Mouse (Mus musculus) heart, embryonic 16.5 days (tissue): ENCODE results near the gene Padi2. TPM values are rescaled to one million over a fixed set of nuclear protein-coding genes. Genes with fewer than 3 reads are reported as not detected.

Experiments
- ATAC-seq: fragments of 200-750 bp; cut with Nextera tagmentation; replicated peaks from 2 replicates; pipeline ENCODE4 v1.8.0; 2017; ENCODE audit warnings: moderate number of reproducible peaks; ENCODE audit not compliant: insufficient read depth, low FRiP score; ENCODE audit errors: extremely low read depth
- H3K27ac ChIP-seq: fragments of 300-500 bp; sonication (generic); 2 replicates; pipeline ENCODE4 v1.5.1; 2014; ENCODE audit warnings: mild to moderate bottlenecking, low read length, control low read depth, moderate library complexity
- H3K27me3 ChIP-seq: fragments of 300-500 bp; sonication (generic); 2 replicates; pipeline ENCODE4 v1.6.1; 2014; ENCODE audit warnings: low read length, mixed read lengths; ENCODE audit not compliant: control insufficient read depth, insufficient read depth
- H3K36me3 ChIP-seq: fragments of 300-500 bp; sonication (generic); 2 replicates; pipeline ENCODE4 v1.6.1; 2014; ENCODE audit not compliant: control insufficient read depth, insufficient read depth
- H3K4me1 ChIP-seq: fragments of 300-500 bp; sonication (generic); 2 replicates; pipeline ENCODE4 v1.6.1; 2014; ENCODE audit warnings: low read length, mixed read lengths; ENCODE audit not compliant: control insufficient read depth, insufficient read depth
- H3K4me2 ChIP-seq: fragments of 300-500 bp; sonication (generic); 2 replicates; pipeline ENCODE4 v1.6.1; 2014; ENCODE audit warnings: low read depth, mild to moderate bottlenecking, control low read depth, low read length
- H3K4me3 ChIP-seq: fragments of 300-500 bp; sonication (generic); 2 replicates; pipeline ENCODE4 v1.5.1; 2014; ENCODE audit warnings: mild to moderate bottlenecking, control low read depth, low read length
- H3K9ac ChIP-seq: fragments of 300-500 bp; sonication (generic); 2 replicates; pipeline ENCODE4 v1.6.1; 2014; ENCODE audit warnings: low read length, control low read depth
- H3K9me3 ChIP-seq: fragments of 300-500 bp; sonication (generic); replicated peaks from 2 replicates; pipeline ENCODE4 v1.6.1; 2016; ENCODE audit warnings: low read length; ENCODE audit not compliant: control insufficient read depth
- WGBS: fragments of 180-500 bp; shearing (Covaris S2); extraction: QIAGEN DNeasy Blood & Tissue Kit; methylation state at CpG from one replicate; pipeline ENCODE4 v1.1.7; 2014; 5-methylcytosine and 5-hydroxymethylcytosine counted together
- polyA plus RNA-seq: library from polyadenylated mRNA; unstranded; fragments of >200 nt; fragmentation: Nextera tagmentation; extraction: Ambion mirVana; gene quantifications from 2 replicates; pipeline ENCODE4 v1.2.1, GENCODE M21; 2015

Gene Padi2
- polyA plus RNA-seq, 1 experiment from 2014 or later, result 2.1 TPM

GRCm38 (mm10) chr4:140910661-140911310, 4.6 kb downstream of the Padi2 start:
- H3K4me3 ChIP-seq, result no peak overlapping the region
- H3K36me3 ChIP-seq, result no peaks in the 10 kb centered on the region
- no peaks in the 10 kb centered on the region for H3K9me3 ChIP-seq
- WGBS, result 30% methylated on average over 17 of the region's 17 CpGs
- H3K4me2 ChIP-seq, result no peak overlapping the region
- H3K4me1 ChIP-seq, result peaks cover 6% of the 10 kb centered on the region
- no peak for ATAC-seq
- H3K27me3 ChIP-seq, result peaks cover 13% of the 10 kb centered on the region; the same call in 1 of the 2 replicates
- no peak overlapping the region for H3K27ac ChIP-seq
- no peak overlapping the region for H3K9ac ChIP-seq

- H3K4me2 ChIP-seq, result no peak overlapping the region
- ATAC-seq, result no peak
- WGBS, result 85% methylated on average over 9 of the region's 9 CpGs
- no peak overlapping the region for H3K9ac ChIP-seq
- H3K27ac ChIP-seq, result no peak overlapping the region
- peaks cover 3% of the 10 kb centered on the region for H3K4me1 ChIP-seq
- no peaks in the 10 kb centered on the region for H3K9me3 ChIP-seq
- no peak overlapping the region for H3K4me3 ChIP-seq
- no peaks in the 10 kb centered on the region for H3K36me3 ChIP-seq
- peaks cover 13% of the 10 kb centered on the region; the same call in 1 of the 2 replicates for H3K27me3 ChIP-seq
Observed at GRCm38 (mm10) chr4:140911416-140911815, 5.3 kb downstream of the Padi2 start.

- 83% methylated on average over 10 of the region's 10 CpGs for WGBS
- H3K4me3 ChIP-seq, result no peak overlapping the region
- H3K4me1 ChIP-seq, result no peaks in the 10 kb centered on the region; the same call in 1 of the 2 replicates
- no peaks in the 10 kb centered on the region for H3K36me3 ChIP-seq
- H3K27me3 ChIP-seq, result peaks cover 4% of the 10 kb centered on the region; the same call in 1 of the 2 replicates
- H3K4me2 ChIP-seq, result no peak overlapping the region
- H3K9me3 ChIP-seq, result no peaks in the 10 kb centered on the region
- ATAC-seq, result no peak
- no peak overlapping the region for H3K9ac ChIP-seq
- no peak overlapping the region for H3K27ac ChIP-seq
Observed at GRCm38 (mm10) chr4:140912271-140912833, 6.2 kb downstream of the Padi2 start.

GRCm38 (mm10) chr4:140913565-140913964, 7.4 kb downstream of the Padi2 start:
- ATAC-seq, result no peak
- no peak overlapping the region for H3K4me2 ChIP-seq
- 87% methylated on average over 9 of the region's 9 CpGs for WGBS

GRCm38 (mm10) chr4:140914731-140915131, 8.6 kb downstream of the Padi2 start:
- no peak overlapping the region for H3K9ac ChIP-seq
- 61% methylated on average over 6 of the region's 6 CpGs for WGBS
- ATAC-seq, result no peak
- H3K36me3 ChIP-seq, result no peaks in the 10 kb centered on the region
- H3K4me2 ChIP-seq, result no peak overlapping the region
- H3K9me3 ChIP-seq, result no peaks in the 10 kb centered on the region
- H3K4me1 ChIP-seq, result no peaks in the 10 kb centered on the region; the same call in 1 of the 2 replicates
- no peak overlapping the region for H3K4me3 ChIP-seq
- H3K27me3 ChIP-seq, result no peaks in the 10 kb centered on the region; the same call in 1 of the 2 replicates
- H3K27ac ChIP-seq, result no peak overlapping the region

More at GRCm38 (mm10) chr4:140913565-140913964, 7.4 kb downstream of the Padi2 start:
- H3K27ac ChIP-seq, result no peak overlapping the region
- no peaks in the 10 kb centered on the region; the same call in 1 of the 2 replicates for H3K27me3 ChIP-seq
- no peaks in the 10 kb centered on the region; the same call in 1 of the 2 replicates for H3K4me1 ChIP-seq
- H3K4me3 ChIP-seq, result no peak overlapping the region
- no peaks in the 10 kb centered on the region for H3K9me3 ChIP-seq
- H3K36me3 ChIP-seq, result no peaks in the 10 kb centered on the region
- H3K9ac ChIP-seq, result no peak overlapping the region

GRCm38 (mm10) chr4:140915235-140915634, 9.1 kb downstream of the Padi2 start:
- Histone ChIP-seq H3K9me3 (no peaks in the 10 kb centered on the region), H3K27ac (no peak overlapping the region), H3K4me1 (no peaks in the 10 kb centered on the region; the same call in 1 of the 2 replicates), H3K36me3 (no peaks in the 10 kb centered on the region), H3K4me3 (no peak overlapping the region), H3K9ac (no peak overlapping the region), H3K27me3 (no peaks in the 10 kb centered on the region; the same call in 1 of the 2 replicates), H3K4me2 (no peak overlapping the region)
- no peak for ATAC-seq
- 76% methylated on average over 3 of the region's 3 CpGs for WGBS

GRCm38 (mm10) chr4:140916296-140916695, 10.2 kb downstream of the Padi2 start:
- Histone ChIP-seq H3K27ac (no peak overlapping the region), H3K9ac (no peak overlapping the region), H3K9me3 (no peaks in the 10 kb centered on the region), H3K4me2 (no peak overlapping the region), H3K4me3 (no peak overlapping the region), H3K36me3 (no peaks in the 10 kb centered on the region), H3K4me1 (no peaks in the 10 kb centered on the region), H3K27me3 (no peaks in the 10 kb centered on the region; the same call in 1 of the 2 replicates)
- WGBS, result 89% methylated on average over 5 of the region's 5 CpGs
- ATAC-seq, result no peak

GRCm38 (mm10) chr4:140917451-140917850, 11.3 kb downstream of the Padi2 start:
- no peak overlapping the region for H3K4me2 ChIP-seq
- no peak for ATAC-seq
- no peak overlapping the region for H3K27ac ChIP-seq
- no peaks in the 10 kb centered on the region for H3K4me1 ChIP-seq
- no peak overlapping the region for H3K9ac ChIP-seq
- no peaks in the 10 kb centered on the region for H3K9me3 ChIP-seq
- 84% methylated on average over 9 of the region's 9 CpGs for WGBS
- no peak overlapping the region for H3K4me3 ChIP-seq
- no peaks in the 10 kb centered on the region for H3K27me3 ChIP-seq
- H3K36me3 ChIP-seq, result no peaks in the 10 kb centered on the region
